Mouse (Mus musculus) C2C12 (cell line): Measurements from ENCODE around the gene Fbxw11.

Source experiments
- CEBPB ChIP-seq: IDR thresholded peaks from one replicate; pipeline ENCODE4 v1.6.1; 2011; ENCODE audit warnings: low read depth, mild to moderate bottlenecking, control low read depth, moderate library complexity
- CTCF ChIP-seq: IDR thresholded peaks from one replicate; pipeline ENCODE4 v1.5.1; 2011; ENCODE audit not compliant: control insufficient read depth, insufficient read depth, insufficient read length
- FOSL1 ChIP-seq: IDR thresholded peaks from one replicate; pipeline ENCODE4 v1.8.0; 2011; ENCODE audit warnings: mild to moderate bottlenecking, low read length; ENCODE audit not compliant: poor library complexity, insufficient read depth, severe bottlenecking
- MAX ChIP-seq: IDR thresholded peaks from one replicate; pipeline ENCODE4 v1.6.1; 2011; ENCODE audit warnings: mild to moderate bottlenecking, control low read depth
- MYOD1 ChIP-seq: IDR thresholded peaks from one replicate; pipeline ENCODE4 v1.6.1; 2011; ENCODE audit warnings: low read depth; ENCODE audit not compliant: control insufficient read depth, insufficient read length
- MYOG ChIP-seq: IDR thresholded peaks from one replicate; pipeline ENCODE4 v1.6.1; 2011; ENCODE audit not compliant: control insufficient read depth, insufficient read length; ENCODE audit errors: extremely low read depth
- USF1 ChIP-seq: IDR thresholded peaks from one replicate; pipeline ENCODE4 v1.6.1; 2011; ENCODE audit warnings: low read depth, mild to moderate bottlenecking, control low read depth, moderate library complexity

GRCm38 (mm10) chr11:32701566-32701965 lies 59.0 kb downstream of the Fbxw11 start:
- TF ChIP-seq CTCF = no peak
- no peak for TF ChIP-seq MAX
- no peak for TF ChIP-seq MYOG
- TF ChIP-seq USF1 = no peak
- no peak for TF ChIP-seq MYOD1
- no peak for TF ChIP-seq CEBPB
- TF ChIP-seq FOSL1 = no peak
